Mouse (Mus musculus) stomach, embryonic 15.5 days (tissue): ENCODE measurements around the gene Tex14. TPM values are rescaled to one million over a fixed set of nuclear protein-coding genes. Genes with fewer than 3 reads are reported as not detected.
A peak's percentile ranks its signal among the peaks of the same experiment; 100 is the strongest.
"Not testable (repeated sequence)": the region's sequence is repeated elsewhere in the genome, so short reads cannot be mapped to it uniquely, and the experiment has no call there.

Experiments used
- ATAC-seq: fragments of 200-750 bp; cut with Nextera tagmentation; 2 replicates; pipeline ENCODE4 v1.8.0; 2017; ENCODE audit warnings: low read depth, moderate number of reproducible peaks, moderate TSS enrichment; ENCODE audit not compliant: insufficient read depth, low FRiP score
- H3K27ac ChIP-seq: fragments of 300-500 bp; sonication (generic); 2 replicates; pipeline ENCODE4 v1.5.1; 2015; ENCODE audit warnings: mild to moderate bottlenecking, inconsistent platforms
- H3K27me3 ChIP-seq: fragments of 300-500 bp; sonication (generic); replicated peaks from 2 replicates; pipeline ENCODE4 v1.6.1; 2015; ENCODE audit warnings: inconsistent platforms
- H3K36me3 ChIP-seq: fragments of 300-500 bp; sonication (generic); 2 replicates; pipeline ENCODE4 v1.6.1; 2015; ENCODE audit warnings: inconsistent platforms
- H3K4me1 ChIP-seq: fragments of 300-500 bp; sonication (generic); 2 replicates; pipeline ENCODE4 v1.6.1; 2015; ENCODE audit warnings: inconsistent platforms
- H3K4me2 ChIP-seq: fragments of 300-500 bp; sonication (generic); 2 replicates; pipeline ENCODE4 v1.6.1; 2015; ENCODE audit warnings: mild to moderate bottlenecking, inconsistent platforms
- H3K4me3 ChIP-seq: fragments of 300-500 bp; sonication (generic); replicated peaks from 2 replicates; pipeline ENCODE4 v1.5.1; 2015; ENCODE audit warnings: inconsistent platforms
- H3K9ac ChIP-seq: fragments of 300-500 bp; sonication (generic); 2 replicates; pipeline ENCODE4 v1.6.1; 2015; ENCODE audit warnings: inconsistent platforms
- H3K9me3 ChIP-seq: fragments of 300-500 bp; sonication (generic); 2 replicates; pipeline ENCODE4 v1.6.1; 2016; ENCODE audit warnings: inconsistent platforms
- WGBS: fragments of 180-500 bp; shearing (Covaris S2); methylation state at CpG from one replicate; pipeline ENCODE4 v1.1.7; 2015; 5-methylcytosine and 5-hydroxymethylcytosine counted together
- polyA plus RNA-seq: library from polyadenylated mRNA; unstranded; fragments of >200 nt; fragmentation: Nextera tagmentation; extraction: Ambion mirVana; gene quantifications from 2 replicates; pipeline ENCODE4 v1.2.1, GENCODE M21; 2015

Gene Tex14
- polyA plus RNA-seq, 1 experiment from 2014 or later, result 0.59 TPM

DNA sequence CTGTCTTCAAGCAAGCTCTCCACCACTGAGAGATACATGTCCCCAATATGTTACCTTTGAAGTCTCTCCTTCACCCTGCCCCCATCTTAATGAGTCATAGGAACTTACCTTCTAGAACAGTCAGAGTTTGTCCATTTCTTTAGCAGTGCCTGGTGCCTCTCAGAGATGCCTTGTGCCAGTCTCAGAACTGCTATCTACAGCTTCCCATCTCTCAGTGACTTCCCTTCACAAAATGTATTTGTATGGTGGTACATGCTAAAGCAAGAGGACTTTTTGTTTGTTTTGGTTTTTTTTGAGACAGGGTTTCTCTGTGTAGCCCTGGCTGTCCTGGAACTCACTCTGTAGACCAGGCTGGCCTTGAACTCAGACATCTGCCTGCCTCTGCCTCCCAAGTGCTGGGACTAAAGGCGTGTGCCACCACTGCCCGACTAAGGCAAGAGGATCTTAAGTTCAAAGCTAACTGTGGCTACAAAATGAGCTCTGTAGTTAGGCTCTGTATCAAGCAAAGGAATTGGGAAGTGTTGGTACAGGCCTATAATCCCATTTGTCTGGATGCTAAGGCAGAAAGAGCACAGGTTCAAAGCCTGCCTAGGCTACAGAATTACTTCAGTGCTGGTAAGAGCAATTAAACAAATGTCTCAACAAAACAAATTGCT, 49.3 kb downstream of the Tex14 start:
- Histone ChIP-seq H3K27ac (peak overlapping the region; percentile 57), H3K36me3 (no peaks in the 10 kb centered on the region)
- WGBS, result 80% methylated on average over 2 of the region's 2 CpGs

DNA sequence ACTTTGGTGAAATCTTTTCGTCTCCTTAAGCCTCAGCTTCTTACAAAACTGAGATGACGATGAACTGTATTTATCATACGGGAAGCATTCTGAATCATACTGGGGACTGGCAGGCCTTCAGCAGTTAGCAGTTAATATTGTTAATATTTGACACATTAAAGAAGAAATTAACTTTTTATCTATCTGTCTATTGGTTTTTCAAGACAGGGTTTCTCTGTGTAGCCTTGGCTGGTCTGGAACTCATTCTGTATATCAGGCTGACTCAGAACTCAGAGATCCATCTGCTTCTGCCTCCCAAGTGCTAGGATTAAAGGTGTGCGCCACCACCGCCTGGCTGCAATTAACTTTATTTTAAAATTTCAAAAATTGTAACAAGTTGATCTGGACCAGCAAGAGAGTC, 50.7 kb downstream of the Tex14 start:
- WGBS, result 89% methylated on average over 5 of the region's 5 CpGs
- Histone ChIP-seq H3K27ac (no peak overlapping the region), H3K27me3 (no peaks in the 10 kb centered on the region), H3K4me3 (no peak overlapping the region), H3K9ac (no peak overlapping the region), H3K36me3 (no peaks in the 10 kb centered on the region), H3K4me2 (no peak overlapping the region), H3K4me1 (no peaks in the 10 kb centered on the region), H3K9me3 (no peaks in the 10 kb centered on the region)
- no peak for ATAC-seq

More for the DNA sequence above, 49.3 kb downstream of the Tex14 start:
- H3K27me3 ChIP-seq, result no peaks in the 10 kb centered on the region
- H3K4me1 ChIP-seq, result no peaks in the 10 kb centered on the region; the same call in 1 of the 2 replicates
- no peaks in the 10 kb centered on the region for H3K9me3 ChIP-seq
- no peak overlapping the region for H3K4me3 ChIP-seq
- no peak overlapping the region for H3K9ac ChIP-seq
- no peak overlapping the region for H3K4me2 ChIP-seq
- no peak for ATAC-seq

DNA sequence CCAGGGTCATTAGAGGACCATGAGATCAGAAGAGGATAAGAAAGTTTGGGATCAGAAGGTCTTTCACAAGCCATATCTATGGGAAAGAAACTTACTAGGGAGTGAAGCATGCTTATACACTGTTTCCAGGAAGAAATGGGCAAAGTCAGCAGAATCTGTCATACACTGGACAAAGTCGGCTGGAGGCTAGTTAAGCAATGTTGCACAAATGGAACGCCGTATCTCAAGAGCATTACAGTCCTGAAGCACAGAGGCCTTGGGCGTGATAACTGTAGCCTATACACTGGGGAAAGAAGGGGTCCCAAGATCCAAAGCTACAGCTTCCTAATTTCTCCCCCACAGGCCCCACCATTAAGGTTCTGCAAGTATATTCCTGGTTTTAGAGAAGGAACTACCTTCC, 51.1 kb downstream of the Tex14 start:
- Histone ChIP-seq H3K4me1 (no peaks in the 10 kb centered on the region), H3K27me3 (no peaks in the 10 kb centered on the region), H3K4me2 (no peak overlapping the region), H3K27ac (no peak overlapping the region), H3K36me3 (no peaks in the 10 kb centered on the region), H3K9ac (no peak overlapping the region), H3K9me3 (no peaks in the 10 kb centered on the region), H3K4me3 (no peak overlapping the region)
- ATAC-seq, result no peak
- WGBS, result 94% methylated on average over 4 of the region's 4 CpGs

DNA sequence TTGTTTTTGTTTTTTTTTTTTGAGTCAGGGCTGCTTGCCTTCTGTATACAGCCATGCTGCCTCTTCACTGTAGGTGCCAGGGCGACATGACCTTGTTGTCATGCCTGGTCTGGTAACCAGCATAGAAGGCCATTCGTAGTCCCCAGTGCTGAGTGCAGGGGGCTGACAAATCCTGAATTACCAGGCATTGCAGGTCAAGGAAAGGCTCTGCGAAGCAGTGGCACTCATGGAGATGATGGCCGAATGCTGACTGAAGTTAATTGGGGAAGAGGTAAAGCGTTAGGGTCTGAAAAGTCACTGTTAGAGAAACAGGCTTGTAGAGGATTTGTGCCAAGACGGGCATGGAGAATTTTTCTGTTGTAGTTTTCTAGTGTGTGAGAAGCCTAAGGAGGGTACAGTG, 55.7 kb downstream of the Tex14 start:
- Histone ChIP-seq H3K27ac (no peak overlapping the region), H3K27me3 (no peaks in the 10 kb centered on the region), H3K4me3 (no peak overlapping the region), H3K36me3 (no peaks in the 10 kb centered on the region), H3K4me2 (no peak overlapping the region), H3K4me1 (no peaks in the 10 kb centered on the region), H3K9me3 (no peaks in the 10 kb centered on the region), H3K9ac (no peak overlapping the region)
- WGBS, result 88% methylated on average over 6 of the region's 6 CpGs
- ATAC-seq, result no peak

DNA sequence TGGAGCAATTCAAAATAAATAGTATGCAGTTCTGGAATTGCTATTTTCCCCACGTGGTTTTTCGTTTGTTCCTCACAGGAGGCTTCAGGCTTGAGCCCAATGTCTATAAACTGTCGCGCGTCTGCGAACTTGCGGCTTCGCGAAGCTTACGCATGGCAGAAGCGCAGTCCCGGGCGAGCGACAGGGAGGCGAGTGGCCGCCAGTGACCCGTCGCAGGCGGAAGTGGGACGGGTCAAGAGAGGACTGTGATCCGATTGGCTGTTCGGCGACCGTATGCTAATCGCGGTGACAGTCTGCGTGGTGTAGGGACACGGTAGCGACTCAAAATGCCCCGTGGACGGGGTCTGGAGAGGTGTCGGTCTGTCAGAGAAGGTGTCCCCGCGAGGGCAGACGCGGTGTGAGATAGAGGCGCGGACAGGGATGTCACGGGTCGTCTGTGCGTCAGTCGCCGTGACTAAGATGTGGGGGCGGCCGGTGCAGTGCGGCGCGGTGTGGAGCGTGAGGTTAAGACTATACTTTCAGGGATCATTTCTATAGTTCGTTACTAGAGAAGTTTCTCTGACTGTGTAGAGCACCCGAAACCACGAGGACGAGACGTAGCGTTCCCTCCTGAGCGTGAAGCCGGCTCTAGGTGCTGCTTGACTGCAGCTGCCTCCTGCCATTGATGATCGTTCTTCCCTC, 57.1 kb downstream of the Tex14 start:
- ATAC-seq, result peak; percentile 97
- H3K9me3 ChIP-seq, H3K27me3 ChIP-seq, H3K4me1 ChIP-seq, H3K36me3 ChIP-seq, H3K9ac ChIP-seq: not testable (repeated sequence)
- H3K27ac ChIP-seq, result peak overlapping the region; percentile 48; the same call in 1 of the 2 replicates
- WGBS, result under 1% methylated on average over 24 of the region's 58 CpGs
- peak overlapping the region; percentile 39 for H3K4me3 ChIP-seq
- H3K4me2 ChIP-seq, result peak overlapping the region; percentile 68

DNA sequence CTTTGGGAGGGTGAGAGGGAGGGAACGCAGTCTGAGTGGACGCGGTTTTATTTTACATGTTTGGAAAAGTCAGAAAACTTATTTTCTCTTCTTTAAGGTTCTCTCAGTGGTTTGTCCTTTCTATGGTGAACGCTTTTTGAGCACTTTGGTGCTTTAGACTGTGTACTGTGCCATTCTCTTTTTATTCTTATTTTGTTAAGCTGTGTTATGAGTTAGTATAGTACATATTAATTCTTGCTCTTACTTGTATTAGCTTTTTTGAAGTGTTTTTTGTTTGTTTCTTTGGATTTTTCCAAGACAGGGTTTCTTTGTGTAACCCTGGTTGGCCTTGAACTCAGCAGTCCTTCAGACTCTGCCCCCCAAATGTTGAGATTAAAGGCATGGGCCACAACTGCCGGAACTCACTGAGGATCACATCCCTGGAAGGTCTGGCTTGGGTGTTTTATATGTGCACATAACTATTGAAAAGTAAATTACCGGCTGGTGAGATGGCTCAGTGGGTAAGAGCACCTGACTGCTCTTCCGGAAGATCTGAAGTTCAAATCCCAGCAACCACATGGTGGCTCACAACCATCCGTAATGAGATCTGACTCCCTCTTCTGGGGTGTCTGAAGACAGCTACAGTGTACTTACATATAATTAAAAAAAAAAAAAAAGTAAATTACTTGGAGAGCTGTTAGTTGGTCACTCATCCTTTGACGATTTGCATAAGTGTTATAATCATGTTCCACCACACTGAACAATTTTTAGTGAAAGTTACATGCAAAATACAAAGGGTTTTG, 57.8 kb downstream of the Tex14 start:
- Histone ChIP-seq H3K9ac (no peak overlapping the region), H3K4me1 (peaks cover 4% of the 10 kb centered on the region; the same call in 1 of the 2 replicates), H3K27ac (peak overlapping the region; percentile 80), H3K36me3 (no peaks in the 10 kb centered on the region), H3K4me2 (no peak overlapping the region), H3K4me3 (no peak overlapping the region), H3K9me3 (no peaks in the 10 kb centered on the region), H3K27me3 (no peaks in the 10 kb centered on the region)
- WGBS, result 7% methylated on average over 9 of the region's 9 CpGs
- ATAC-seq, result peak; percentile 85

DNA sequence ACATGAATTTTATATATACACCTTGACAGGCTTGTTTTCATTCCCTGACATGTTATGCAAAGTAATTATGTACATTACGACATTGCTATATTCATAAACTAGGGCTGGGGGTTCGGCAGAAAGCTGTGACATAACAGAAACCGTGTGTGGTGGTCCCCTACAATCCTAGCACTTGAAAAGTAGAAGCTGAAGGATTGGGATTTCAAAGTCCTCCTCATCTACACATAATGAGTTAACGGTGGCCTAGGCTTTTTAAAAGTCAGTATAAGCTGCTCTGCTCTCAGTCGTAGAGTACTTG, 58.3 kb downstream of the Tex14 start:
- H3K4me2 ChIP-seq, result no peak overlapping the region
- H3K27ac ChIP-seq, result no peak overlapping the region
- H3K36me3 ChIP-seq, result no peaks in the 10 kb centered on the region
- H3K27me3 ChIP-seq, result no peaks in the 10 kb centered on the region
- H3K9me3 ChIP-seq, result no peaks in the 10 kb centered on the region
- H3K4me3 ChIP-seq, result no peak overlapping the region
- H3K4me1 ChIP-seq, result peaks cover 7% of the 10 kb centered on the region; the same call in 1 of the 2 replicates
- 47% methylated on average over 5 of the region's 5 CpGs for WGBS
- no peak for ATAC-seq
- no peak overlapping the region for H3K9ac ChIP-seq

DNA sequence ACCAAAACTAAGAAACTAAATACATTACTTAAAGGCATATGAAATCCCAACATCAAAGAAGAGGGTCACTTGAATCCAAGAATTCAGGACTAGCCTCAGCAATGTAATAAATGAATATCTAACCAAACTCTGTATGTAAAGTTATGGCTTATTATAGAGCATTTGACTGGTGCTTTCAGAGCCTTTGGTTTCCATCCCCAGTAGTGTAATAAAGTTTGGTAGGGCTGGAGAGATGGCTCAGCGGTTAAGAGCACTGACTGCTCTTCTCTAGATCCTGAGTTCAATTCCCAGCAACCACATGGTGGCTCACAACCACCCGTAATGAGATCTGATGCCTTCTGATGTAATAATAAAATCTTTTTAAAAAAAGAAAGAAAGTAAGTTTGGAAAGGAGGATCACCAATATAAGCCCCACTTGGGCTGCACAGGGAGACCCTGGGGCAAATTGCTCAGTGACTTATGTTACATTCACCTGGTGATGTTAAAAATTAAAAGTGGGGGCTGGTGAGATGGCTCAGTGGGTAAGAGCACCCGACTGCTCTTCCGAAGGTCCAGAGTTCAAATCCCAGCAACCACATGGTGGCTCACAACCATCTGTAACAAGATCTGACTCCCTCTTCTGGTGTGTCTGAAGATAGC, 59.0 kb downstream of the Tex14 start:
- not testable (repeated sequence) for H3K9me3 ChIP-seq, H3K4me2 ChIP-seq, H3K4me3 ChIP-seq, H3K27ac ChIP-seq, H3K36me3 ChIP-seq, ATAC-seq, H3K9ac ChIP-seq, H3K27me3 ChIP-seq
- H3K4me1 ChIP-seq, result peaks cover 12% of the 10 kb centered on the region; the same call in 1 of the 2 replicates
- 85% methylated on average over 4 of the region's 4 CpGs for WGBS

DNA sequence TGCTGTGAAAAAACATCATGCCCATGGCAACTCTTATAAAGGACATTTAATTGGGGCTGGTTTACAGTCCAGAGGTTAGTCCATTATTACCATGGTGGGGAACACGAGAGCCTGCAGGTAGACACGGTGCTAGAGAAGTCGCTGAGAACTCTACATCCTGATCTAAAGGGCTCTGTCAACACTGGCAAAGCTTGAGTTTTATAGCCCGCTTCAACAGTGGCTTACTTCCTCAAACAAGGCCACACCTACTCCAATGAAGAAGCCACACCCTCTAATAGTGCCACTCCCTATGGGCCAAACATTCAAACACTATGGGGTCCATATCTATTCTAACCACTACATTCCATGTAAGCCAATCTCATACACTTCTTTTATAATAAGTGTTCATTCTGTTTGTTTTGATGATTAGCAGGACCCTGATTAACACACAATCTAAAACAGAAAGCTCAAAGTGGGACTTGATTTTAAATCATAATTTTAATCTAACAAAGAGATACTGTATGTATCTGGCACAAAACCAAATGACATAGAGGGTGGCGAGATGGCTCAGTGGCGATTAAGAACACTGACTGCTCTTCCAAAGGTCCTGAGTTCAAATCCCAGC, 61.2 kb downstream of the Tex14 start:
- no peak for ATAC-seq
- Histone ChIP-seq H3K9ac (no peak overlapping the region), H3K27me3 (no peaks in the 10 kb centered on the region), H3K27ac (no peak overlapping the region), H3K4me1 (peaks cover 12% of the 10 kb centered on the region; the same call in 1 of the 2 replicates), H3K4me2 (no peak overlapping the region), H3K4me3 (no peak overlapping the region), H3K36me3 (no peaks in the 10 kb centered on the region), H3K9me3 (no peaks in the 10 kb centered on the region)
- WGBS, result 66% methylated on average over 6 of the region's 6 CpGs

DNA sequence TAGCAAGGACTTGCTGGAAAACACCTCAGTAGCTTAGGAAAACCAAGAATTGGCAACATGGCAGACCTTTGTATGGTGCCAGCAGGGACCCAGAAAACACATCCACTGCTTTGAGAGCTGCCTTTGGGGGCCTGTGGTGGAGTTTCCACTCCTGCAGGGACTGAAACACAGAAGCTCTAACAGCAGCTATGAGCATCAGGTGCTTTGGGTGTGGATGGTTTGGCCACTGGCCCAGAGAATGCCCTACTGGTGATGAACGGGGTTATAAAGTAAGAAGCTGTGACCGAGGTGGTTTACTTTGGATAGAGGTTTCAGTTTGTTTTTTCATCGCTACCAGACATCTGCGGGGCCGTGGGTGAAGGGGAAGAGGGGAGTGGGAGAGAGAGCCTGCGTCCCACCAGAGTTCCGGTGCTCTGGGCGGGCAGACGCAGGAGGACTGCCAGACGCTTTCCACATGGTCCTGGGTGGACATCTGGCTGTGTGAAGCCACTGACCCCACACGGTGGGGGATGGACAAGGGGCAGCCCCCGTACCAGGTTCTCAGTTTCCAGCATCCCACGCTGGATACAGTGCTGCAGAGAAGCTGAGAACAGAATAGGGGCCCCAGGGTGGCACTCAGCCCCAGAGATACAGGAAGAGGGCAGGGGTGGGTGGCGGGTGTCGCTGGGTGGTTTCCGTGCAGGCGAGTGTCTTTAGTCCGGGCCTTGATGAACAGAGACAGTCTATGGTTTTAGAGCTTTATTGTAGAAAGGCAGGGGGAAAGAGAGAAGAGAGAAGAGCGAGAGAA, 62.8 kb downstream of the Tex14 start:
- H3K27me3 ChIP-seq, result no peaks in the 10 kb centered on the region
- no peak overlapping the region for H3K4me3 ChIP-seq
- H3K4me1 ChIP-seq, result peaks cover 12% of the 10 kb centered on the region; the same call in 1 of the 2 replicates
- ATAC-seq, result no peak
- no peak overlapping the region for H3K9ac ChIP-seq
- WGBS, result 31% methylated on average over 19 of the region's 19 CpGs
- no peaks in the 10 kb centered on the region for H3K36me3 ChIP-seq
- no peaks in the 10 kb centered on the region for H3K9me3 ChIP-seq
- peak overlapping the region; percentile 29 for H3K4me2 ChIP-seq
- H3K27ac ChIP-seq, result no peak overlapping the region; the same call in 1 of the 2 replicates

DNA sequence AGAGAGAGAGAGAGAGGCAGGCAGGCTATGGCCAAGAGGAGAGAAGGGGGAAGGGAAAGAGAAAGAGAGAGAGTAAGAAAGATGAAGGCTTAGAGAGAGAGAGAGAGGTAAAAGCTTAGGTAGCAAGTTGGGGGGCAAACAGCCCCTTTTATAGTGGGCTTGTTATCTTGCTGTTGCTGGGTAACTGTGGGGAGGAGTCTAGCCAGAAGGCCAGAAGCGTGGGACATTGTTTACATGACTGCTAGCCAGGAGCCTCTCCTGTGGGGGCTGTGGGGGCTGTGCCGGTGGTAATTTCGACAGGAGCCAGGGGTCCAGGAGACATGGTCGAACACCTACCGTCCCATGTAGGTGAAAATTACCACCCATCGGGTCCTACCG, 63.4 kb downstream of the Tex14 start:
- Histone ChIP-seq H3K4me2 (no peak overlapping the region), H3K4me3 (no peak overlapping the region), H3K4me1 (peaks cover 12% of the 10 kb centered on the region; the same call in 1 of the 2 replicates), H3K9me3 (no peaks in the 10 kb centered on the region), H3K9ac (no peak overlapping the region), H3K36me3 (no peaks in the 10 kb centered on the region), H3K27ac (no peak overlapping the region), H3K27me3 (no peaks in the 10 kb centered on the region)
- no peak for ATAC-seq
- WGBS, result 25% methylated on average over 7 of the region's 7 CpGs
